Mouse (Mus musculus) heart, embryonic 13.5 days (tissue): ENCODE results near the gene Mag. TPM values are rescaled to one million over a fixed set of nuclear protein-coding genes. Genes with fewer than 3 reads are reported as not detected.

ENCODE experiments used
- ATAC-seq: fragments of 200-750 bp; cut with Nextera tagmentation; 2 replicates; pipeline ENCODE4 v1.8.0; 2017; ENCODE audit warnings: moderate TSS enrichment; ENCODE audit not compliant: insufficient number of reproducible peaks, low FRiP score, low TSS enrichment; ENCODE audit errors: extremely low read depth
- H3K27ac ChIP-seq: fragments of 300-500 bp; sonication (generic); replicated peaks from 2 replicates; pipeline ENCODE4 v1.5.1; 2015; ENCODE audit warnings: moderate library complexity, mild to moderate bottlenecking, inconsistent platforms
- H3K27me3 ChIP-seq: fragments of 300-500 bp; sonication (generic); replicated peaks from 2 replicates; pipeline ENCODE4 v1.6.1; 2015; ENCODE audit warnings: mild to moderate bottlenecking, inconsistent platforms
- H3K36me3 ChIP-seq: fragments of 300-500 bp; sonication (generic); 2 replicates; pipeline ENCODE4 v1.6.1; 2015; ENCODE audit warnings: mild to moderate bottlenecking, inconsistent platforms
- H3K4me1 ChIP-seq: fragments of 300-500 bp; sonication (generic); 2 replicates; pipeline ENCODE4 v1.6.1; 2015; ENCODE audit warnings: inconsistent platforms
- H3K4me2 ChIP-seq: fragments of 300-500 bp; sonication (generic); 2 replicates; pipeline ENCODE4 v1.6.1; 2015; ENCODE audit warnings: inconsistent platforms, mild to moderate bottlenecking, moderate library complexity
- H3K4me3 ChIP-seq: fragments of 300-500 bp; sonication (generic); 2 replicates; pipeline ENCODE4 v1.5.1; 2015; ENCODE audit warnings: moderate library complexity, mild to moderate bottlenecking, inconsistent platforms
- H3K9ac ChIP-seq: fragments of 300-500 bp; sonication (generic); 2 replicates; pipeline ENCODE4 v1.6.1; 2015; ENCODE audit warnings: inconsistent platforms, mild to moderate bottlenecking, moderate library complexity
- H3K9me3 ChIP-seq: fragments of 300-500 bp; sonication (generic); 2 replicates; pipeline ENCODE4 v1.6.1; 2016; ENCODE audit warnings: inconsistent platforms
- WGBS: fragments of 180-500 bp; shearing (Covaris S2); methylation state at CpG from one replicate; pipeline ENCODE4 v1.1.7; 2015; ENCODE audit warnings: mixed read lengths; 5-methylcytosine and 5-hydroxymethylcytosine counted together
- polyA plus RNA-seq: library from polyadenylated mRNA; unstranded; fragments of >200 nt; fragmentation: Nextera tagmentation; extraction: Ambion mirVana; gene quantifications from 2 replicates; pipeline ENCODE4 v1.2.1, GENCODE M21; 2015

Gene Mag
- polyA plus RNA-seq, 1 experiment from 2014 or later: 0.08 TPM

- Histone ChIP-seq H3K4me2 (no peak overlapping the region), H3K27ac (no peak overlapping the region), H3K36me3 (no peaks in the 10 kb centered on the region), H3K27me3 (peaks cover 77% of the 10 kb centered on the region), H3K9me3 (no peaks in the 10 kb centered on the region), H3K9ac (no peak overlapping the region), H3K4me1 (peaks cover 11% of the 10 kb centered on the region; the same call in 1 of the 2 replicates), H3K4me3 (no peak overlapping the region)
- 42% methylated on average over 8 of the region's 8 CpGs for WGBS
- ATAC-seq: no peak
Measured at GRCm38 (mm10) chr7:30863386-30863785, 51.3 kb downstream of the Mag start.

DNA sequence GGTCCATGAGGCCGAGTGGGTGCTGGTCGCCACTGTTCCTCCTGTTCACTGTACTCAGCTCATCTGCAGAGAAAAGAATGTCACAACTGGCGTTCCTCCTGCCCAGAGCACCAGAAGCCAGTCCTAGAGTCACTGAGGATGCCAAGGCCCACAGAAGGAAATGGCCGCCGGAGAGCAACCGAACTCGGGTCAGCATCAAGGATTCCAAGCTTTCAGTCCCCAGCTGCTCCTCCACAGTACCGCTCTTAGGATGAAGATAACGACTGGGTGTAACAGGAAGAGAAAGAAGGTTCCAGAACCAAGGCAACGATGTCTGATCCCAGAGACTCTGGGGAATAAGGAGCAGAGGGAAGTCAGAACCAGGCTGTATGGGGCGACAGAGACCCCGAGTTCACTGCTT, 53.2 kb downstream of the Mag start, which contains the start of gene Ffar1:
Gene Ffar1, minus strand, starts transcription at position 101 of the 400 bp plus-strand sequence.
- Histone ChIP-seq H3K4me2 (no peak within 1 kb of the TSS), H3K9ac (no peak within 1 kb of the TSS)
- no peak for ATAC-seq

DNA sequence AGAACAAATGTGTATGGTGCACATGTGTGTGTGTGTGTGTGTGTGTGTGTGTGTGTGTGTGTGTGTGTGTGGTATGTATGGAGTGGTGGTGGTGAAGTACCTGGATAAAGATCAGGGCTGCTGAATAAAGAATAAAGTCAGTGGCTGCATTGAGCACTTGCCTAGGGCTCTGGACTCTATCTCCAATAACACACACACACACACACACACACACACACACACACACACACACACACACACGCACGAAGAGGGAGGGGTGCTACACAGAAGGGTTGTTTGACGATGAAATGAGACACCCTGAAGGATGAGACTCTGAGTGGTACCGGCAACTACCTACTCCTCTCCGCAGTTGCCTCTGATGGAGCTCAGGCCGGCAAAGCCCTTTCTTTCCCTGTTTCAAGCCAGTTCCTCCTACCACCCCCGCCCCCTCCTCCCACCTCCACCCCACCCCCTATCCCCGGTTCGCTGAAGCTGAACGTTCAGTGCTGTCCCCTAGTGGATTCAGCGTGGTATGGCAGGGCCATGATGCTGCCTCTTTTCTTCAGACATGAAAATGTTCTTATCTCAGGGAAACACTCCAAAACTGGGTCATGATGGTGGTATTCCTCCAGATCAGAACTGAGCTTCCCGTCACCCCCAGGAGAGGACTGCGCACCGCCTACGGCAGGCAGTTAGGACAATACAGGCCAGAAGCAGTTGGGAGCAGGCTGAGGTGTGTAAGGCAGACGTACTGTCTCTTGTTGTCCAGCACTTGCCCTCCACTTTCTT, 54.9 kb downstream of the Mag start:
- Histone ChIP-seq H3K27me3 (peaks cover 74% of the 10 kb centered on the region), H3K4me1 (peaks cover 13% of the 10 kb centered on the region; the same call in 1 of the 2 replicates), H3K36me3 (no peaks in the 10 kb centered on the region), H3K9me3 (no peaks in the 10 kb centered on the region), H3K4me2 (peak overlapping the region; percentile 60), H3K4me3 (peak overlapping the region; percentile 26), H3K27ac (no peak overlapping the region), H3K9ac (0 out of 2 replicates have a peak overlapping the region, but pooled peaks have one; percentile 37)
- 7% methylated on average over 15 of the region's 16 CpGs for WGBS
- ATAC-seq: no peak

More for the DNA sequence above, 53.2 kb downstream of the Mag start, which contains the start of gene Ffar1:
- Histone ChIP-seq H3K27me3 (peaks cover 73% of the 10 kb centered on the region), H3K36me3 (no peaks in the 10 kb centered on the region), H3K27ac (no peak within 1 kb of the TSS), H3K4me1 (peaks cover 11% of the 10 kb centered on the region; the same call in 1 of the 2 replicates), H3K9me3 (no peaks in the 10 kb centered on the region), H3K4me3 (no peak within 1 kb of the TSS)
- 73% methylated on average over 12 of the region's 12 CpGs for WGBS

GRCm38 (mm10) chr7:30859290-30859634, 55.4 kb downstream of the Mag start:
- Histone ChIP-seq H3K4me2 (peak overlapping the region; percentile 60; the same call in 1 of the 2 replicates), H3K9ac (no peak overlapping the region), H3K27ac (no peak overlapping the region), H3K36me3 (no peaks in the 10 kb centered on the region), H3K4me3 (no peak overlapping the region), H3K27me3 (peaks cover 69% of the 10 kb centered on the region), H3K4me1 (peaks cover 17% of the 10 kb centered on the region; the same call in 1 of the 2 replicates), H3K9me3 (no peaks in the 10 kb centered on the region)
- ATAC-seq: no peak

- Histone ChIP-seq H3K36me3 (no peaks in the 10 kb centered on the region), H3K4me3 (no peak overlapping the region), H3K9ac (no peak overlapping the region), H3K27ac (no peak overlapping the region), H3K4me2 (no peak overlapping the region), H3K4me1 (peaks cover 11% of the 10 kb centered on the region; the same call in 1 of the 2 replicates), H3K27me3 (peaks cover 63% of the 10 kb centered on the region), H3K9me3 (no peaks in the 10 kb centered on the region)
- WGBS: 73% methylated on average over 1 of the region's 1 CpGs
- no peak for ATAC-seq
Measured at GRCm38 (mm10) chr7:30857746-30858145, 56.9 kb downstream of the Mag start.

DNA sequence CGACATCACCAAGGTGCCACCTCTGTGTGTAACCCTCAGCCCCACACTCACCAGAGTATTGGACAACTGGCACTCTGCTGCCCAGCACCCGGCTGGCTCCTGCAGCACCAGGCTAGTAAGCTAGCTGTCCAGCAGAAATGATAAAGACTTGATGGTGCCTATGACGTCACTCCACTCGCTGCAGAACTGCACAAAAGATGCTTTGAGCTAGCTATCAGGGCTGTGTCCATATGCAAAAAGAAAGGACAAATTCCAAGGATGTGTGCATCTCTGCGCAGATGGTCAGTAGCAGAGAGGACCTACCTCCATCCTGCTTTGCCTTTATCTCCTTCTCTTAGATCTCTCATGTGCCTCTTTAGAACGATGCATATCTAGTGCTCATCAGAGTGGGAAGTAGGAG, 58.6 kb downstream of the Mag start, which contains the start of gene Ffar3:
Gene Ffar3, minus strand, starts transcription at position 101 of the 400 bp plus-strand sequence.
- 46% methylated on average over 6 of the region's 6 CpGs for WGBS
- no peak for ATAC-seq
- Histone ChIP-seq H3K9me3 (no peaks in the 10 kb centered on the region), H3K27ac (no peak within 1 kb of the TSS), H3K4me1 (peaks cover 11% of the 10 kb centered on the region; the same call in 1 of the 2 replicates), H3K36me3 (no peaks in the 10 kb centered on the region), H3K4me3 (no peak within 1 kb of the TSS), H3K9ac (no peak within 1 kb of the TSS), H3K4me2 (no peak within 1 kb of the TSS), H3K27me3 (peaks cover 46% of the 10 kb centered on the region)

DNA sequence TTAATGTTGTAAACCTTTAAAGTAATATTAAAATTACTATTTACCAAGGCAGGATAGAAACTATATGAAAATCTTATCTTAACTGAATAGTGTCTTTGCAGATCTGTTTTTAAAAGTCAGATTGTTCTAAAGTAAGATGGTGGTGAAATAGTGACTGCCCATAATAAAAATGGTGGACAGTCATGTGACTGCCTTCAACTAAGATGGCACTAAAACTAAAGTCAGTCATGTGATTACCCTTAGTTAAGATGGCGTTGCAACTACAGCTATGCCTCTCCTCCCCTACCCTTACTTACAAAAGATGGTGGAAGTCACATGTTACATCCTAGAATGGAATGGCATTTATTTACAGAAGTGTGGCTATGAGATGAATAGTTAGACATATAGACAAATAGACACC, 63.3 kb downstream of the Mag start:
- Histone ChIP-seq H3K27ac (no peak overlapping the region), H3K4me2 (no peak overlapping the region), H3K27me3 (peaks cover 20% of the 10 kb centered on the region), H3K9me3 (no peaks in the 10 kb centered on the region), H3K36me3 (no peaks in the 10 kb centered on the region), H3K4me1 (peaks cover 6% of the 10 kb centered on the region; the same call in 1 of the 2 replicates), H3K4me3 (no peak overlapping the region), H3K9ac (no peak overlapping the region)
- WGBS: 86% methylated on average over 1 of the region's 1 CpGs
- no peak for ATAC-seq

Other genes with a start within 250 kb of the Mag start
- 30.1 and 32.3 TPM in 2 replicates for gene Haus5, start 249.9 kb downstream of the Mag start, polyA plus RNA-seq
- gene Pmis2, start 243.3 kb downstream of the Mag start, polyA plus RNA-seq: not detected in 2 replicates
- gene 2200002J24Rik, start 215.9 kb downstream of the Mag start, polyA plus RNA-seq: 1.9 TPM in 2 replicates
- 0.46 and 1.0 TPM in 2 replicates for gene Atp4a, start 202.7 kb downstream of the Mag start, polyA plus RNA-seq
- gene Tmem147, start 185.3 kb downstream of the Mag start, polyA plus RNA-seq: 165 and 182 TPM in 2 replicates
- gene Gapdhs, start 171.2 kb downstream of the Mag start, polyA plus RNA-seq: 0.20 and 0.64 TPM in 2 replicates
- 0.47 and 0.68 TPM in 2 replicates for gene Sbsn, start 163.4 kb downstream of the Mag start, polyA plus RNA-seq
- gene Dmkn, start 151.1 kb downstream of the Mag start, polyA plus RNA-seq: 0.71 and 1.2 TPM in 2 replicates
- 0.41 and 0.53 TPM in 2 replicates for gene Krtdap, start 127.0 kb downstream of the Mag start, polyA plus RNA-seq
- not detected in 2 replicates for gene Ffar2, start 91.1 kb downstream of the Mag start, polyA plus RNA-seq
- gene Ffar3, start 58.7 kb downstream of the Mag start, polyA plus RNA-seq: not detected in 2 replicates
- gene Ffar1, start 53.3 kb downstream of the Mag start, polyA plus RNA-seq: not detected in 2 replicates
- gene Cd22, start 34.5 kb downstream of the Mag start, polyA plus RNA-seq: not detected in 2 replicates
- gene Hamp2, start 9.8 kb upstream of the Mag start, polyA plus RNA-seq: not detected in 2 replicates
- gene Hamp, start 29.2 kb upstream of the Mag start, polyA plus RNA-seq: 0.71 TPM in 1 of 2 replicates, not detected in the other
- gene Usf2, start 41.9 kb upstream of the Mag start, polyA plus RNA-seq: 16.8 and 17.3 TPM in 2 replicates
- gene Lsr, start 58.6 kb upstream of the Mag start, polyA plus RNA-seq: 11.2 and 12.1 TPM in 2 replicates
- 1.1 and 1.4 TPM in 2 replicates for gene Fam187b, start 58.9 kb upstream of the Mag start, polyA plus RNA-seq
- gene Fxyd5, start 127.6 kb upstream of the Mag start, polyA plus RNA-seq: 35.5 and 39.2 TPM in 2 replicates
- 2.0 and 3.6 TPM in 2 replicates for gene Fxyd7, start 136.6 kb upstream of the Mag start, polyA plus RNA-seq
- gene Fxyd1, start 142.3 kb upstream of the Mag start, polyA plus RNA-seq: 1,042 and 1,184 TPM in 2 replicates
- gene Lgi4, start 144.5 kb upstream of the Mag start, polyA plus RNA-seq: 0.19 and 0.21 TPM in 2 replicates
- 2.0 and 2.2 TPM in 2 replicates for gene Fxyd3, start 161.8 kb upstream of the Mag start, polyA plus RNA-seq
- gene Hpn, start 200.4 kb upstream of the Mag start, polyA plus RNA-seq: 2.4 and 3.6 TPM in 2 replicates
- 2.5 and 3.1 TPM in 2 replicates for gene Scn1b, start 212.1 kb upstream of the Mag start, polyA plus RNA-seq
- gene Gramd1a, start 241.0 kb upstream of the Mag start, polyA plus RNA-seq: 50.3 and 51.8 TPM in 2 replicates